Mouse (Mus musculus) cerebellum, adult 2 months (tissue): Measurements from ENCODE around the gene Lrig1.

ENCODE experiments used
- CTCF ChIP-seq: fragments of 200-500 bp; IDR thresholded peaks from 2 replicates; pipeline ENCODE4 v1.5.1; 2011; ENCODE audit warnings: low read depth, mild to moderate bottlenecking, control low read depth, low read length, moderate library complexity, borderline replicate concordance; ENCODE audit not compliant: insufficient read depth
- POLR2A ChIP-seq: fragments of 200-500 bp; IDR thresholded peaks from 2 replicates; pipeline ENCODE4 v1.6.1; 2011; ENCODE audit warnings: low read length, control low read depth, borderline replicate concordance; ENCODE audit not compliant: insufficient read depth

- TF ChIP-seq CTCF (no peak), POLR2A (no peak)
Measured at GRCm38 (mm10) chr6:94642048-94642447, 57.9 kb downstream of the Lrig1 start.
